8 mouse cellular contexts compared by ENCODE assay signal in genomic region chr19:56722291-56722707, GRCm38 (mm10). TPM values are rescaled to one million over a fixed set of nuclear protein-coding genes. Genes with fewer than 3 reads are reported as not detected.
DNase-seq lines count a peak whose midpoint lies in the region; ATAC-seq and TF ChIP-seq lines count a peak whose summit lies in the region.

No protein-coding gene starts in this region.

- peak overlapping the region; percentile 77 for H3K4me2 ChIP-seq in embryonic facial prominence, embryonic 14.5 days (ENCODE audit: low read depth, low read length)
- H3K4me2 ChIP-seq in midbrain, embryonic 14.5 days (ENCODE audit: low read length), result peak overlapping the region; percentile 92

- TF ChIP-seq CTCF in layer of hippocampus, adult 2 months (conservative IDR thresholded peaks at IDR 0.05), result no peak

- H3K4me1 ChIP-seq in embryonic facial prominence, embryonic 14.5 days (ENCODE audit: control insufficient read depth, insufficient read depth, low read length), result peaks cover 21% of the 10 kb centered on the region
- peaks cover 24% of the 10 kb centered on the region for H3K4me1 ChIP-seq in midbrain, embryonic 14.5 days (ENCODE audit: control insufficient read depth, insufficient read depth, low read length)

- H3K9me3 ChIP-seq in embryonic facial prominence, embryonic 14.5 days (ENCODE audit: control insufficient read depth, low read length), result no peaks in the 10 kb centered on the region
- no peaks in the 10 kb centered on the region for H3K9me3 ChIP-seq in midbrain, embryonic 14.5 days (ENCODE audit: control insufficient read depth, low read length)

- H3K27me3 ChIP-seq in embryonic facial prominence, embryonic 14.5 days (replicated peaks; ENCODE audit: control insufficient read depth, insufficient read depth, low read length), result peaks cover 77% of the 10 kb centered on the region
- peaks cover 64% of the 10 kb centered on the region for H3K27me3 ChIP-seq in midbrain, embryonic 14.5 days (ENCODE audit: control insufficient read depth, insufficient read depth, low read length)

- peak overlapping the region; percentile 73 for H3K4me3 ChIP-seq in layer of hippocampus, adult 2 months
- H3K4me3 ChIP-seq in embryonic facial prominence, embryonic 14.5 days (ENCODE audit: low read depth, low read length), result peak overlapping the region; percentile 57
- H3K4me3 ChIP-seq in midbrain, embryonic 14.5 days (replicated peaks; ENCODE audit: low read depth, low read length), result peak overlapping the region; percentile 51

- H3K9ac ChIP-seq in embryonic facial prominence, embryonic 14.5 days (ENCODE audit: low read depth, low read length), result peak overlapping the region; percentile 65
- peak overlapping the region; percentile 54 for H3K9ac ChIP-seq in midbrain, embryonic 14.5 days (replicated peaks; ENCODE audit: low read length)

- peak in 1 of 2 experiments; percentile 18 for DNase-seq in layer of hippocampus, adult 2 months (ENCODE audit: low spot score in 2 of 2)
- no peak for DNase-seq in layer of hippocampus, adult 18-20 months (ENCODE audit: low spot score in 2 of 2)
- DNase-seq in embryonic facial prominence, embryonic 14.5 days (ENCODE audit: low spot score), result no peak
- DNase-seq in induced T-regulatory cell, adult 2 months (ENCODE audit: low read depth), result peak; percentile 6
- DNase-seq in midbrain, embryonic 14.5 days, result peak; percentile 56
- no peak for DNase-seq in frontal cortex, postnatal 14 days (ENCODE audit: low spot score in 2 of 2)
- no peak for DNase-seq in ovary, postnatal 10 days (ENCODE audit: low spot score)
- DNase-seq in thymus, postnatal 36 days, result no peak

- WGBS in embryonic facial prominence, embryonic 14.5 days, result 2% methylated on average over 6 of the region's 48 CpGs
- WGBS in midbrain, embryonic 14.5 days, result under 1% methylated on average over 43 of the region's 48 CpGs

- ATAC-seq in embryonic facial prominence, embryonic 14.5 days (ENCODE audit: low read depth), result peak; percentile 17
- ATAC-seq in midbrain, embryonic 14.5 days (ENCODE audit: low FRiP score, low TSS enrichment), result 0 out of 2 replicates have a peak, but pooled peaks have one; percentile 19

- H3K27ac ChIP-seq in layer of hippocampus, adult 2 months, result peak overlapping the region; percentile 96
- no peak overlapping the region for H3K27ac ChIP-seq in embryonic facial prominence, embryonic 14.5 days (replicated peaks; ENCODE audit: low read depth, low read length)
- no peak overlapping the region for H3K27ac ChIP-seq in midbrain, embryonic 14.5 days (replicated peaks; ENCODE audit: low read depth, low read length)

- H3K36me3 ChIP-seq in embryonic facial prominence, embryonic 14.5 days (ENCODE audit: control insufficient read depth, insufficient read depth, low read length), result no peaks in the 10 kb centered on the region
- no peaks in the 10 kb centered on the region for H3K36me3 ChIP-seq in midbrain, embryonic 14.5 days (ENCODE audit: control insufficient read depth, insufficient read depth, low read length)

RNA-seq across cellular contexts. Expression of gene Adrb1, which starts 0.3 kb away (rescaled TPM):
- 10 to 100 TPM; 17.7 to 21.4 TPM for total RNA-seq in layer of hippocampus, adult 2 months (2021)
- 10 to 100 TPM; 20.5 to 23.9 TPM for total RNA-seq in layer of hippocampus, adult 18-20 months (2021)
- polyA plus RNA-seq in embryonic facial prominence, embryonic 14.5 days (2014; fragmentation: Nextera tagmentation; extraction: Ambion mirVana), result 1.3 and 1.7 TPM in 2 replicates
- 0.91 and 1.2 TPM in 2 replicates for polyA plus RNA-seq in midbrain, embryonic 14.5 days (2014; fragmentation: Nextera tagmentation; extraction: Ambion mirVana)

Comparison
In these comparisons a context has a peak if more than half of its experiments do, and no peak if none do; other contexts are left out.
1. DNase-seq: peak in induced T-regulatory cell, adult 2 months (single experiment) and midbrain, embryonic 14.5 days (single experiment); none in layer of hippocampus, adult 18-20 months (0 of 2), embryonic facial prominence, embryonic 14.5 days (single experiment), frontal cortex, postnatal 14 days (0 of 2), ovary, postnatal 10 days (single experiment) and thymus, postnatal 36 days (0 of 2).
2. Peak in every context shown above with its lines, with median percentiles within 50 percentile points of each other: H3K4me3 ChIP-seq.